Mouse (Mus musculus): ENCODE measurements around the gene Pus3.
"Not testable (repeated sequence)": the region's sequence is repeated elsewhere in the genome, so short reads cannot be mapped to it uniquely, and the experiment has no call there.

Pus3 gene

DNA sequence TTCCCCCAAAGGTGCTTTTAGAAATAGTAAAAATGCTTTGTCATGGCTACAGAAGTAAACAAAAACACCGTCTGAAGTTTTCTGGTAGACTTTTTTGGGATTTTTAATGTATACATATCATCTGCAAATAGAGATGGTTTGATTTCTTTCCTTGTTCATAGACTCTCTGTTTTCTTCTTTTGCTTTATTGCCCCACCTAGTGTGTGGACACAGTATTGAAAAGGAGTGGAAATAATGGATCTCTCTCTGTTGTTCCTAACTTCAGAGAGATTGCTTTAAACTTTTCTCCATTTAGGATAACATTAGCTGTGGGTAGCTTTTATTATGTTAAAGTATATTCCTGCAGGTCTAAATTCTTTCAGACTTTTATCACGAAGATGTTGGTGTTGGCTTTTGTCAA lies 55.6 kb downstream of the Pus3 start:
- in situ Hi-C loops (cut with MboI, MseI): no loop called here

DNA sequence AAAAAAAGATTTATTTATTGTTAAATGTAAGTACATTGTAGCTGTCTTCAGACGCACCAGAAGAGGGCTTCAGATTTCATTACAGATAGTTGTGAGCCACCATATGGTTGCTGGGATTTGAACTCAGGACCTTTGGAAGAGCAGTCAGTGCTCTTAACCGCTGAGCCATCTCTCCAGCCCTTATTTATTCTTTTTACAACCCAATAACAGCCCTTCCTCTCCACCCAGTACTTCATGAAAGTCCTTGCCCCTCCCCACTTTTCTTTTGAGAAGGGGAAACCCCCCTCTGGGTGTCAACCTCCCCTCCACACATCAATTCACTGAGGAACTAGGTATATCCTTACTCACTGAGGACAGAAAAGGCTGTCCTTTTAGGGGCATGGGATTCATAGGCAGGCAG lies 58.4 kb downstream of the Pus3 start:
- in situ Hi-C loops (cut with MboI, MseI): not testable (repeated sequence)

Measured in T-helper 17 cell (primary cell).